Comparison of ENCODE assay signal across 8 mouse cellular contexts in the genomic region with DNA sequence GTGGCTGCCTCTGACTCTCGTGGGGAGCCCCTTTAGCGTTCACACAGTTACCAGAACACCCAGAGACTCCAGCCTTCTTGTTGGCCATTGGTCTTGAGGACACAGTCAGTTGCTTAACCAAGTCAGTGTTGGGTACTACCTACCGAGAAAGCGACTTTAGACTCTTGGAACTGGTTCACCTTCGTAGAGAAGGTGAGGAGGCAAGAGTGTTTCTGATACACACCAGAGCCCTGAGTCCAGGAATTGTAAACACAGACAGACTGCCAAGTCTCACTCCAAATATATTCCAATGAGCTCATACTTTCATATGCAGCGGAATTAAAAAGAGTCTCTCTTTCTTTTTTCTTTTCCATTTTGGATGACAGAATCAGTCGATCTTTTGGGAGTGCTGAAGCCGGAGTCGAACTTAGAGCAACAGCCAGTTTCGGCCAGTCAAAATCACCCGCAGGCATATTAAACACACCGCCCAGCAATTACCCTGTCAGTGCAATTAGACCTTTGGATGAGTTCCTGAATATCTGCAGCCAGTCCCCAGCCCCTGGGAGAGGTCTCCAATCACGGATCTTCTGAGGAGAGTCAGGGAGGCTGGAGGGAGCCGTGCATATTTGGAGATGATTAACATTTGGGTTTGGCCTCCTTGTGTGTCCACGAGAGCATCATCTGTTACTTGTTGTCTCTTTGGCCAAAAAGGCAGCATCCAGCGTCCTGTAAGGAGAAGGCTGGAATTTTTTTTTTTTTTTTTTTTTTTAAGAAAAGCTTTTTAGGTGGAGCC. TPM values are rescaled to one million over a fixed set of nuclear protein-coding genes. Genes with fewer than 3 reads are reported as not detected.
DNase-seq lines count a peak whose midpoint lies in the region; ATAC-seq and TF ChIP-seq lines count a peak whose summit lies in the region.

No protein-coding gene starts in this region.

- TF ChIP-seq EP300 in stomach, postnatal 0 days (optimal IDR thresholded peaks at IDR 0.05) = no peak

- H3K9me3 ChIP-seq in intestine, embryonic 16.5 days (ENCODE audit: control insufficient read depth, low read length) = no peaks in the 10 kb centered on the region
- no peaks in the 10 kb centered on the region for H3K9me3 ChIP-seq in stomach, postnatal 0 days (ENCODE audit: control insufficient read depth, low read length)

- H3K36me3 ChIP-seq in intestine, embryonic 16.5 days (ENCODE audit: control insufficient read depth, insufficient read depth, low read length) = no peaks in the 10 kb centered on the region
- no peaks in the 10 kb centered on the region for H3K36me3 ChIP-seq in stomach, postnatal 0 days (ENCODE audit: control insufficient read depth, insufficient read depth, low read length)

- DNase-seq in urinary bladder, postnatal 14 days (ENCODE audit: low spot score) = peak; percentile 34
- DNase-seq in urinary bladder, adult 2 months (ENCODE audit: low spot score) = no peak
- peak; percentile 50 to 64 for DNase-seq in gastrocnemius, postnatal 36 days
- no peak for DNase-seq in stomach, postnatal 0 days (ENCODE audit: low spot score)
- no peak for DNase-seq in spleen, adult 18-20 months
- DNase-seq in T-cell, adult 2 months (ENCODE audit: low spot score) = no peak

- ATAC-seq in intestine, embryonic 16.5 days = peak; percentile 36
- ATAC-seq in stomach, postnatal 0 days (ENCODE audit: low FRiP score, low TSS enrichment) = peak; percentile 35; the same call in 1 of the 2 replicates
- no peak for ATAC-seq in megakaryocyte progenitor cell, adult 5-6 weeks (replicated peaks; ENCODE audit: poor library complexity)

- intact Hi-C loops in gastrocnemius, postnatal 36 days (cut with DNase I) = no loop called here

- WGBS in intestine, embryonic 16.5 days = 43% methylated on average over 16 of the region's 16 CpGs
- 48% methylated on average over 16 of the region's 16 CpGs for WGBS in stomach, postnatal 0 days

- peak overlapping the region; percentile 80 for H3K27ac ChIP-seq in intestine, embryonic 16.5 days (ENCODE audit: low read length)
- H3K27ac ChIP-seq in stomach, postnatal 0 days (replicated peaks) = peak overlapping the region; percentile 74

- no peak overlapping the region for H3K9ac ChIP-seq in intestine, embryonic 16.5 days (ENCODE audit: low read depth, low read length)
- no peak overlapping the region for H3K9ac ChIP-seq in stomach, postnatal 0 days (ENCODE audit: low read length)

- no peak overlapping the region for H3K4me3 ChIP-seq in intestine, embryonic 16.5 days (ENCODE audit: low read length)
- H3K4me3 ChIP-seq in stomach, postnatal 0 days (ENCODE audit: low read depth, low read length) = no peak overlapping the region

- no peak for TF ChIP-seq CTCF in stomach, postnatal 0 days (IDR thresholded peaks at IDR 0.05; ENCODE audit: low read depth)

- H3K27me3 ChIP-seq in intestine, embryonic 16.5 days (replicated peaks; ENCODE audit: control insufficient read depth, insufficient read depth, low read length) = no peaks in the 10 kb centered on the region
- no peaks in the 10 kb centered on the region for H3K27me3 ChIP-seq in stomach, postnatal 0 days (ENCODE audit: control insufficient read depth, insufficient read depth, low read length)

- H3K4me1 ChIP-seq in intestine, embryonic 16.5 days (ENCODE audit: control insufficient read depth, insufficient read depth, low read length) = peaks cover 12% of the 10 kb centered on the region; the same call in 1 of the 2 replicates
- no peaks in the 10 kb centered on the region for H3K4me1 ChIP-seq in stomach, postnatal 0 days (replicated peaks; ENCODE audit: control insufficient read depth, insufficient read depth)

- no peak overlapping the region for H3K4me2 ChIP-seq in intestine, embryonic 16.5 days (ENCODE audit: low read depth, low read length)
- H3K4me2 ChIP-seq in stomach, postnatal 0 days (replicated peaks; ENCODE audit: low read depth) = no peak overlapping the region

RNA-seq across cellular contexts. Expression of a gene that starts 57.9 kb away (rescaled TPM):
- 2.8 and 4.4 TPM in 2 replicates for polyA plus RNA-seq in urinary bladder, adult 2 months (2012; rRNA removed)
- 10 to 100 TPM in 1 of 2 experiments, 1 to 10 TPM in 1; 8.9 to 13.3 TPM for total RNA-seq in gastrocnemius, postnatal 36 days (2021)
- 29.4 and 29.8 TPM in 2 replicates for polyA plus RNA-seq in intestine, embryonic 16.5 days (2015; fragmentation: Nextera tagmentation; extraction: Ambion mirVana)
- polyA plus RNA-seq in stomach, postnatal 0 days (2015; fragmentation: Nextera tagmentation; extraction: Ambion mirVana) = 7.6 and 8.0 TPM in 2 replicates
- total RNA-seq in megakaryocyte progenitor cell, adult 5-6 weeks (2015) = 0.07 TPM in 1 of 2 replicates, not detected in the other
- total RNA-seq in megakaryocyte progenitor cell, adult 5-6 weeks (2017) = not detected in 2 replicates

Comparison
In these comparisons a context has a peak if more than half of its experiments do, and no peak if none do; other contexts are left out.
1. DNase-seq: peak in urinary bladder, postnatal 14 days (single experiment) and gastrocnemius, postnatal 36 days (2 of 2); none in urinary bladder, adult 2 months (single experiment), stomach, postnatal 0 days (single experiment), spleen, adult 18-20 months (0 of 2) and T-cell, adult 2 months (single experiment).